Mouse (Mus musculus): ENCODE results near the gene Trim66. TPM values are rescaled to one million over a fixed set of nuclear protein-coding genes. Genes with fewer than 3 reads are reported as not detected.

The Trim66 gene
- 0.08 TPM in 1 of 2 replicates, not detected in the other for polyA plus RNA-seq (2016; fragmentation: Nextera tagmentation; extraction: Ambion mirVana)

DNA sequence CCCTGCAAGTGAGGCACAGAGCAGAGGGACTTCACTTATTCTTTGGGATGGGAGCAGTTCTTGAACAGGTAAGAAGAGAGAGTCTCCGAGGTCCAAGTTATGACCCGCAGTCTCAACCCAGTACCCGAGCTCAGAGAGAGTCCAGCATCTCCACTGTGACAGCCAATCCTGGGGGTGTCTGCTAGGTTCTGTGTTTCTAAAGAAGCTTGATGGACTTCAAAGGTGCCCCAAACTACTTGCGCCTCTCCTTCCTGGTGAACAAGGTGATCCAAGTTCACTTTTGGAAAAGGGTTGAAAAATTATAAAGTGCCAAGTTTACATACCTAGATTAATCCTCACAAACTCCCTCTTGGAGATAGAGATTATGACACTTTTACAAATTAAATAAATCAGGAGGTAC is at the start of gene Trim66:
Trim66 (minus strand) TSS at position 101 of the 400 bp plus-strand sequence.
- Histone ChIP-seq H3K4me1 (peaks cover 8% of the 10 kb centered on the region), H3K27ac (no peak within 1 kb of the TSS)

DNA sequence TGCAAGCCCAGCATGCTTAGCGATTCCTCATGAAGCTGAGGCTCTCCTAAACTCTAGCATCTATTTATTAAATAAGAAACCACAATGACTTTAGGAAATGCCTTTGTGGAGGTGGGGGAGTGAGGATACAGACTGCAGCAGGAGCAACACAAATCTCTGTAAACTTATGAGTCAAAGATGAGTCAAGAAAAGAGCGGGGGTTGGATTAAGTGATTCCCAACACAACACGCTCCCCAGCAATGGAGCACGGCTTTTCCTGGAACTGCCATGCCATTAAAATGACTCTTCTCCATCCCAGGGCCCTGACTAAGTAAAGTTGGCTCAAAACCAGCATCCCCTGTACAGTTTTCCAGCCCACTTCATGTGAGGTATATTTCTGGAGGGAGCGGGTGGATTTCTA is 38.8 kb upstream of the Trim66 start:
- H3K9me3 ChIP-seq = no peaks in the 10 kb centered on the region
- no peak overlapping the region for H3K4me3 ChIP-seq
- DNase-seq (ENCODE audit: low spot score) = no peak
- H3K27me3 ChIP-seq (ENCODE audit: insufficient read depth, poor library complexity, severe bottlenecking) = no peaks in the 10 kb centered on the region
- H3K27ac ChIP-seq = no peak overlapping the region
- H3K4me1 ChIP-seq = peaks cover 17% of the 10 kb centered on the region
- H3K36me3 ChIP-seq = peaks cover 69% of the 10 kb centered on the region
- 88% methylated on average over 5 of the region's 5 CpGs for WGBS

More for the DNA sequence above, at the start of gene Trim66:
- peak within 1 kb of the TSS; percentile 18; the same call in 1 of the 2 replicates for H3K4me3 ChIP-seq
- 82% methylated on average over 4 of the region's 4 CpGs for WGBS
- peaks cover 5% of the 10 kb centered on the region; the same call in 1 of the 2 replicates for H3K27me3 ChIP-seq (ENCODE audit: insufficient read depth, poor library complexity, severe bottlenecking)
- H3K9me3 ChIP-seq = no peaks in the 10 kb centered on the region
- no peaks in the 10 kb centered on the region for H3K36me3 ChIP-seq
- no peak for DNase-seq (ENCODE audit: low spot score)

DNA sequence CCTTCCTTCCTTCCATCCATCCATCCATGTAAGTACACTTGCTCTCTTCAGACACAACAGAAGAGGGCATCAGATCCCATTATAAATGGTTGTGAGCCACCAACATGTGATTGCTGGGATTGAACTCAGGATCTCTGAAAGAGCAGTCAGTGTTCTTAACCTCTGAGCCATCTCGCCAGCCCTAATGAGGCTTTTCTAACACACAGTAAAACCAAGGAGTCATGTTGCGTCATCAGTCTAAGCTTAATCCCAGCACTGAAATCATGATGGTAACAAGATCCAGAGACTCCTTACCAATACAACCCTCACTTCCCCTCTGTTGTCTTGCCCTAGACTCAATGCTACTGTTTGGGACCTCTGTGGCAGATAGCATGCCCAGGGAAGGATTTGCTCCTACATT is 38.3 kb upstream of the Trim66 start:
- peaks cover 17% of the 10 kb centered on the region for H3K4me1 ChIP-seq
- no peaks in the 10 kb centered on the region for H3K9me3 ChIP-seq
- no peak for DNase-seq (ENCODE audit: low spot score)
- no peak overlapping the region for H3K4me3 ChIP-seq
- 93% methylated on average over 2 of the region's 2 CpGs for WGBS
- no peaks in the 10 kb centered on the region for H3K27me3 ChIP-seq (ENCODE audit: insufficient read depth, poor library complexity, severe bottlenecking)
- H3K27ac ChIP-seq = no peak overlapping the region
- peaks cover 69% of the 10 kb centered on the region for H3K36me3 ChIP-seq

DNA sequence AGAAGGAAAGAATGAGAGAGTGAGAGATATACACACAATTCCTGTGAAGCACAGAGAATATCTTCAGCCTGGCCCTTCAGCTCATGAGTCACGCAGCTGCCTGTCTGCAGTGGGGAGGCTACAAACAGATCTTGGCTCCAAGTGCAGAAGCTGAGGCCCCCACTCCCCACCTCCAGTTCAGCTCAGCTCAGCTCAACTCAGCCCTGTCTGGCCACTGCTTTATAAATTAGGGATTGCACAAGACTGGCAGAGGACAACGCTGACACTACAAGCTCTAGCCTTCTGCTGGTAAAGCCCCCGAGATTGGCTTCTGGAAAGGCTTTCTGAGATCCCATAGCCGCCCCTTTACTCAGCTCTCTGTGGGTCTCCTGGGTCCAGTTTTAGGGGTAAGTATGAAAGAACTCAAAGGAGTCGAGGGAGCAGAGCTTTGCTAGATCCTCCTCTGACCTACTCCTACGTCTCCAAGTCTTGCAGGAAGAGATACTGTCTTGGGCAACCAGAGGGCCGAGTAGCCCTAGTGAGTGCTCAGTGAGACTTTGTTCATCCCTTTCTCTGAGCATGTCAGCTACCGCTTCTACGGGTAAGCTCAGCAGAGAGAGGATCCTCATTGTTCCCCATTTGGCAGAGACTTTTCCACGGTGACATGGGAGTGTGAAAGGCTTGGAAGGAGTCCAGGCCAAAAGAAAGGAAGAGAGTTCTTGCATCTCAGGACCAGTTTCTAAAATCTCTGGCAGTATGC is 37.5 kb upstream of the Trim66 start:
- H3K27ac ChIP-seq = 0 out of 2 replicates have a peak overlapping the region, but pooled peaks have one; percentile 32
- DNase-seq (ENCODE audit: low spot score) = no peak
- no peaks in the 10 kb centered on the region for H3K27me3 ChIP-seq (ENCODE audit: insufficient read depth, poor library complexity, severe bottlenecking)
- 78% methylated on average over 10 of the region's 10 CpGs for WGBS
- H3K4me3 ChIP-seq = no peak overlapping the region
- H3K9me3 ChIP-seq = no peaks in the 10 kb centered on the region
- peaks cover 70% of the 10 kb centered on the region for H3K36me3 ChIP-seq
- H3K4me1 ChIP-seq = peaks cover 17% of the 10 kb centered on the region

DNA sequence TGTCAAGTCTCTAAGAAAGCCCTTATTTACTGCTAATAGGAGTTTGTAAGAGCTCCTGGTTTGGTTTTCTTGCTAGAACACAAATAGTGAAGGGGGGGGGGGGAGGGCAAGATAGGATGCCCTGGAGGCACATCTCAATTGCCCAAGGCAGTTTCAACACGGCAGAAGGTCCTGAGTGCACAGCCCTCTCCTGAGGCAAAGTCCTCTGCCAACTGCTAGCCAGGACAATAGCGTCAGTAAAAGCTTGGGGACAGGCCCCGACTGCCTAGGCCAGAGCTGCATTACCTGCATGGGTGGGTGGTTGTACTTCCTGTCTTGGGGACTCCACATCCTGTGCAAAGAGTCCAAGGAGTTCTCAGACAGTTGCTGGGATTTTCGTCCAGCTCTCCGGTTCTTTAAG is 36.9 kb upstream of the Trim66 start:
- WGBS = 74% methylated on average over 5 of the region's 5 CpGs
- Histone ChIP-seq H3K36me3 (peaks cover 72% of the 10 kb centered on the region), H3K27me3 (ENCODE audit: insufficient read depth, poor library complexity, severe bottlenecking) (no peaks in the 10 kb centered on the region), H3K27ac (no peak overlapping the region), H3K9me3 (no peaks in the 10 kb centered on the region), H3K4me1 (peaks cover 17% of the 10 kb centered on the region), H3K4me3 (no peak overlapping the region)
- DNase-seq (ENCODE audit: low spot score) = no peak

DNA sequence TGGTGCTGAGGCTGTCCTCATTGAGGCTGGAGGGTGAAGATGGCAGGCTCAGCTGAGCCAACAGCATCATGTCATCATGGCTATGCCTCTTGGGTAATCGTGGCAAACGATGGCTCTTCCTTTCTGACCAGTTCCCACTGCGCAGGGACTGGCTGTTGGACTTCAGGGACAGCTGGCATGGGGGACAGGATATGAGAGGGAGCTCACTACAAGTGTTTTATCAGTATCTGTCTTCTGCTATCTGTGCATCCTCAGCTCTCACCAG is 34.4 kb upstream of the Trim66 start:
- 60% methylated on average over 3 of the region's 3 CpGs for WGBS
- no peak for DNase-seq (ENCODE audit: low spot score)
- Histone ChIP-seq H3K4me3 (no peak overlapping the region), H3K9me3 (no peaks in the 10 kb centered on the region), H3K27me3 (ENCODE audit: insufficient read depth, poor library complexity, severe bottlenecking) (no peaks in the 10 kb centered on the region), H3K36me3 (peaks cover 76% of the 10 kb centered on the region), H3K27ac (no peak overlapping the region), H3K4me1 (peaks cover 17% of the 10 kb centered on the region)

DNA sequence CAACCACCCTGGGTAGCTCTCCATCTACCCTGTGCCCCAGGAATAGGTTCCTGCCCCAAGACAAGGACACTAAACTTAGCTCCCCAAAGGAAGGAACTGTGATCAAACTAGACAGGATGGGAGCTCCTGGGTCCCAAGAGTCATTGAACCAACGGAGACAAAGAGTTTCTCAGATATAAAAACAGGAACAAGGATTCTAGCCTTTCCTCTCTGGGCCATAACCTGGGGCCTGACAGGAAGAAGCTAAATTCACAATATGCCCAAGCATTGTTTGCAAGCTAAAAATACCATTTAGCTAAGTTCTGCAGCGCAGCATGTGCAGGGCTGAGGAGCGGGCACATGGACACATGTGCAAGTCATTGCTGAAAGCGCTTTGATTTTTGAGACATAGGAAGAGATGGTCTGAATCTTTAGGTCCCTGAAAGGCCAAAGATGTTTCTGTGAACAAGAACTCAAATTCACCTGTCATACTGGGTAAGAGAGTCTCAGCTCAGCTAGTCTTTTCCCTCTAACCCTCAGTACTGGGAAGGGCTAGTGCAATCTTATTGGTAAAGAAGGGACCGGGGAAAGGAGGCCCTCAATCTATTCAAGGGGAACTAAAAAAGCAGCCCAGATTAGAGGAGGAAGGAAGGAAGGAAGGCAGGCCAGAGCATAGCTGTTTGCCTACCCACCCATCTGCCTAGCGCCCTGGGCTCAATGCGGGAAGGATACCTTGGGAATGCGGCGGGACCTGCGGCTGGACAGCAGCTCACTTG is 33.9 kb upstream of the Trim66 start:
- Histone ChIP-seq H3K9me3 (no peaks in the 10 kb centered on the region), H3K4me1 (peaks cover 17% of the 10 kb centered on the region), H3K27me3 (ENCODE audit: insufficient read depth, poor library complexity, severe bottlenecking) (no peaks in the 10 kb centered on the region), H3K36me3 (peaks cover 78% of the 10 kb centered on the region), H3K27ac (no peak overlapping the region), H3K4me3 (no peak overlapping the region)
- 82% methylated on average over 10 of the region's 10 CpGs for WGBS
- DNase-seq (ENCODE audit: low spot score) = no peak

DNA sequence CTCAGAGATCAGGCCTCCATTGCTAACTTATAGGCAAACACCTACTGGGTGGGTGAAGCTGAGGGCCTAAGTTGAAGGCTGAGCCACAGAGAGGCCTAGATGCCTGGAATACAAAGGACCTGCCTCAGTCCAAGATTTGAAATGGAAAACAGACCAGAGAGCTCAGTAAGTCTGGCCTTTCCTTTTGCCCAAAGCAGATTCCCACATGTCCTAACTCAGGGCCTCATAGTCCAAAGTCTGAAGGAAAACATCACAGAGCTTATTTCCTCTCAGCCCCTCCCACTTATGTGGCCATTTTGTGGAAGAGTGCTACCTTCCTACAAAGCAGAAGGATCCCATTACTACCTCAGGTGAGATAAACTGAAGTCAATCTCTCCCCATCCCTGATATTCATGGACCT is 33.0 kb upstream of the Trim66 start:
- peaks cover 87% of the 10 kb centered on the region for H3K36me3 ChIP-seq
- H3K4me1 ChIP-seq = peaks cover 17% of the 10 kb centered on the region

DNA sequence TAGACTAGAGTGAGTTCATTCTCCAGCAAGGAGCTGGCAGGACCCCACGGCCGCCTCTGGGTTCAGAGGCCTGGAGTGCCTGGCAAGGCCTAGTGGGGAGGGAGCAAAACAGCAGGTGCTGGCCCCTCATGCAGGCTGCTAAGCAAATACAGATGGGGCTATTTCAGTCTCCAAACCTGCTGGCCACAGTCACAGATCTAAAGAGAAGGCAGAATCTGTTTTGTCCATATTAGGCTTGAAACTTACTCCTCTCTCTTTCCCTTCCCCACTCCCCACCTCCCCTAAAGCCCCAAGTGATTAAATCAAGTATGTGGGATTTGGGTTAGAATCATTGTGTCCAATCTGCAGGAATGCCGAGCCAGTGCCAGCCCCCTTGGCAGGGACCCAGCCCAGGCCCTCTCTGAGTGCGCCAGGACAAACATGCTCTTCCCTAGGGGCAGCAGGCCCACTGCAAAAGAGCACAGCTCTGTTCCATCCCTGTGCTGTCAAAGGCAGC is 28.6 kb upstream of the Trim66 start:
- WGBS = 59% methylated on average over 4 of the region's 4 CpGs
- Histone ChIP-seq H3K27ac (0 out of 2 replicates have a peak overlapping the region, but pooled peaks have one; percentile 24), H3K4me3 (no peak overlapping the region), H3K27me3 (ENCODE audit: insufficient read depth, poor library complexity, severe bottlenecking) (no peaks in the 10 kb centered on the region), H3K4me1 (peaks cover 18% of the 10 kb centered on the region), H3K9me3 (no peaks in the 10 kb centered on the region), H3K36me3 (peaks cover 89% of the 10 kb centered on the region)
- no peak for DNase-seq (ENCODE audit: low spot score)

More for the DNA sequence above, 33.0 kb upstream of the Trim66 start:
- H3K9me3 ChIP-seq = no peaks in the 10 kb centered on the region
- H3K27me3 ChIP-seq (ENCODE audit: insufficient read depth, poor library complexity, severe bottlenecking) = no peaks in the 10 kb centered on the region
- no peak for DNase-seq (ENCODE audit: low spot score)
- no peak overlapping the region for H3K4me3 ChIP-seq
- no peak overlapping the region for H3K27ac ChIP-seq

DNA sequence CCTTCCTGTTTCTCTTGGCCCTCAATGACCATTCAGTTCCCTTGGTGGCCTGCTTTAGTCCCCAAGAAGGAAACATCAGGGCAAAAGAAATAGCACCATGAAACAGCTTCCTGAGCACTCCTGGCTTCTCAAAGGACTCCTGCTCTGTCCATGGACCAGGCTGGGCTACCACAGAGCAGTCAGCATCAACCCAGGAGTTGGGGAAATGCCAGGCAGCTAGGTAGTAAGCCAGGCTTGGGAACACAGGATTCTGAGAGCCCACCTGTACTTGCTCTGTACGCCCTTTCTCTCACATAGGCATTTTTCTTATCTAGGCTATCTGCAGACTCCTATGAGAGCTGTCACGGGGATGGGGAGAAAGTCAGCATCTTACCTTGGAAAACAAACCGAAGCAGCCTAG is 27.0 kb upstream of the Trim66 start:
- Histone ChIP-seq H3K4me1 (peaks cover 18% of the 10 kb centered on the region), H3K36me3 (peaks cover 90% of the 10 kb centered on the region), H3K9me3 (no peaks in the 10 kb centered on the region), H3K4me3 (no peak overlapping the region), H3K27me3 (ENCODE audit: insufficient read depth, poor library complexity, severe bottlenecking) (no peaks in the 10 kb centered on the region), H3K27ac (no peak overlapping the region)
- 90% methylated on average over 3 of the region's 3 CpGs for WGBS
- DNase-seq (ENCODE audit: low spot score) = no peak

DNA sequence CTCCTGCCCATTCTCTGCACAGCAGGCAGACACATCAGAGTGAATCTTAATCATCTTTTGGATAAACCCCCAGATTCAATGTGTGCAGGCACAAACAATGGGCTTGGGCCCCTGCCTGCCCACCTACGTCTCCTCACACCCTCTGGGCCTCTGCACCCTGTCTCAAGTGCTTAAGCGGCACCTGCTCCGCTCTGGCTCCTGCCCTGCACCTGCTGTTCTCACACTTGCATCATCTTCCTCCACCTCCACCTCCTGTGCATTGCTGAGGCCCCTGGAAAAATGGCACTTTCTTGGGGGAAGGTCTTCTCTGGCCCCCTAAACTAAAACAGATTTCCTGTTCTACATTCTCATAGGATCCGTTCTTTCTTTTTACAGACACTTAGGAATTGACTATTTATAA is 26.0 kb upstream of the Trim66 start:
- WGBS = 87% methylated on average over 4 of the region's 4 CpGs
- peaks cover 86% of the 10 kb centered on the region for H3K36me3 ChIP-seq

DNA sequence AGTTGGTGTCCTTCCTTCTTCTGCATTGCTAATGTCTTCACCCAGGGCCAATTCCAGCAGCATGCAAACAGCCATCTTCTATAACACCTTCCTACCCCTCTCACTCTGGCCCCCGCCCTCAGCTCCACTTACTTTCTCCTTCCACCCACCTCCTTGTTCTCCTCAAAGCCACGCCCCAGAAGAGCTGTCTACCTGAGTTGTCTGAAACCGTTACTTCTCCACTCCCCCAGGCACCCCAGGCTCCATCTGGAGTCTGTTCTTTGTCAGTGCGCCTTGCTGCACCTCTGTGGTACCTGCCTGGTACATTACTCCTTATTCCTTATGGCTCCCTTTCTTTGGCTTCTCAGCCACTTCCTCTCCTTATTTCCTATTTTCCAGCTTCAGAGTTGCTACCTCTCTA is 25.2 kb upstream of the Trim66 start:
- peaks cover 21% of the 10 kb centered on the region for H3K4me1 ChIP-seq
- H3K27ac ChIP-seq = no peak overlapping the region
- no peak overlapping the region for H3K4me3 ChIP-seq
- H3K9me3 ChIP-seq = no peaks in the 10 kb centered on the region
- DNase-seq (ENCODE audit: low spot score) = no peak
- 77% methylated on average over 4 of the region's 4 CpGs for WGBS
- H3K36me3 ChIP-seq = peaks cover 80% of the 10 kb centered on the region
- no peaks in the 10 kb centered on the region for H3K27me3 ChIP-seq (ENCODE audit: insufficient read depth, poor library complexity, severe bottlenecking)

More for the DNA sequence above, 26.0 kb upstream of the Trim66 start:
- no peaks in the 10 kb centered on the region for H3K27me3 ChIP-seq (ENCODE audit: insufficient read depth, poor library complexity, severe bottlenecking)
- H3K9me3 ChIP-seq = no peaks in the 10 kb centered on the region
- no peak overlapping the region for H3K27ac ChIP-seq
- H3K4me1 ChIP-seq = peaks cover 18% of the 10 kb centered on the region
- H3K4me3 ChIP-seq = no peak overlapping the region
- DNase-seq (ENCODE audit: low spot score) = no peak

DNA sequence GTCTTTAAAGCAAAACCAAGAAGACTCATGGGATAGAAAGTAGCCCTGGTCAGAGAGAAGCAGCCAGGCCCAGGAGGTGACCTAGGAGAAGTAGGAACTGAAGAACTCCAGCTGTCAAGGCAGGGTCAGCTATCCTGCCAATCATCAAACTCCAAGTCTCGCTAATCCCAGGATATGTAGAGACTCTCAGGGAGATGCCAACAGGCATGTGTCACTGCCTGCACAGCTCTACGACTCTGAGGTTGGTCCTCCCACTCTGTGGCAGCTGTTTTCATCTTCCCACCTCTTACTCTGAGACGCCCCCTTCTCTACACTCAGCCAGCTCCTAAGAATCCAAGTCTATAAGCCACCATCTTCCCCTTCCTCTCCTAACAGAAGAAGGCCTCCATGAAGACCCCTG is 24.8 kb upstream of the Trim66 start:
- peaks cover 21% of the 10 kb centered on the region for H3K4me1 ChIP-seq
- H3K9me3 ChIP-seq = no peaks in the 10 kb centered on the region
- DNase-seq (ENCODE audit: low spot score) = no peak
- H3K36me3 ChIP-seq = peaks cover 79% of the 10 kb centered on the region
- H3K27me3 ChIP-seq (ENCODE audit: insufficient read depth, poor library complexity, severe bottlenecking) = no peaks in the 10 kb centered on the region
- H3K27ac ChIP-seq = no peak overlapping the region
- WGBS = 57% methylated on average over 3 of the region's 3 CpGs
- no peak overlapping the region for H3K4me3 ChIP-seq

Data from heart, embryonic 10.5 days (tissue).